Mouse (Mus musculus): Measurements from ENCODE around the gene Tsks.

DNA sequence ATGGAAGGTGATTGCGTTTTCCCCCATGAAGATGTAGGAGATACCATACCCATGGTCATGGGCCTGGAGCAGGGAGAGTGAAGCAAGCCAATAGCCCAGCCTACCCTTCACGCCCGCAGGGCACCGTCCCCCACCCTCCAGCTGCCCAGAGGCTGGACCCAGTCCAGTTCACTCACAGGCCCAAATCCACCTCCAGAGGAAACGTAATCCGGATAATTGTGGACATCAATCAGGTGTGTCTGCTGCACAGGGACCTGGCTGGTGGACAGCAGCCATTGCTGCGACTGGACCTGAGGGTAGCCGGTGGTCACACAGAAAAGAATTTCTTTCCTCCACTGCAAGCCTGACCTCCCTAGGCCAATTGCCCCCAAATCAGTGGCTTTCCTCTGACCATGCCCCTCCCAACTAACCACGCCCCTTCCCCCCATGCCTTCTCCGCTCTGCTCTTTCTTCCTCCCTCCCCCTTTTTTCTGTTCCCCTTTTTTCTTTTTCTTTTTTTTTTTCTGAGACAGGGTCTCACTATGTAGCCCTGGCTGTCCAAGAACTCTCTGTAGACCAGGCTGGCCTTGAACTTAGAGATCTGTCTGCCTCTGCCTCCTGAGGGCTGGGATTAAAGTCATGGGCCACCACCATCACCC is 17.0 kb downstream of the Tsks start:
- TF ChIP-seq POLR2AphosphoS2 (IDR thresholded peaks at IDR 0.05; ENCODE audit: insufficient read length, low read depth) (no peak), POLR2A (IDR thresholded peaks at IDR 0.05; ENCODE audit: insufficient read length, low read depth) (no peak)

Measured in myocyte (in vitro differentiated cells).